Mouse (Mus musculus): ENCODE results near the gene Skint10. TPM values are rescaled to one million over a fixed set of nuclear protein-coding genes. Genes with fewer than 3 reads are reported as not detected.

Skint10 gene
- not detected for total RNA-seq (2018; cell fraction: chromatin; rRNA removed)
- not detected for total RNA-seq (2018; cell fraction: cytosol; rRNA removed)
- total RNA-seq (2018; cell fraction: nucleus; rRNA removed) = not detected
- not detected in 3 replicates for polyA plus RNA-seq (2018)

DNA sequence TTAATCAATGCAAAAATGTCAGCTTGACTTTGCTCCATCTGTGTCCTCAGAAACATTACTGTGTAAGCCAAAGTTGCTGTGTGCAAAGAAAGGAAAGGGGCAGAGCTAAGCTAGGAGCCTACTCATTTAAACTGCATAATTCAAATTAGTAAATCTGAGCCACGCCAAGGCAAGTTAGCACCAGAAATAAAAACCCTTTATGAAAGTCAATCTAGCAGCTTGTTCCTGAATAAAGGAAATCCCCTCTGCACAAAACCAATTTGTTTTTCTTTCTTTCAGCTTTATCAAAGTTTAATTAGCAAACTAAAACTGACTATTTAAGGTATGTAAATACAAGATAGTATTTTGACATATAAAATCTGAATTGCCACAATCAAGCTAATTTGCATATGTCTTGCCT lies at the start of gene Skint10:
TSS of gene Skint10 (minus strand) at position 101 of the 400 bp plus-strand sequence.
- H3K36me3 ChIP-seq (ENCODE audit: inconsistent target) = no peaks in the 10 kb centered on the region
- H3K27ac ChIP-seq = no peak within 1 kb of the TSS
- no peaks in the 10 kb centered on the region for H3K79me2 ChIP-seq (ENCODE audit: inconsistent target)
- WGBS (ENCODE audit: missing documents) = 89% methylated on average over 1 of the region's 1 CpGs
- H3K4me3 ChIP-seq (ENCODE audit: inconsistent target) = no peak within 1 kb of the TSS

DNA sequence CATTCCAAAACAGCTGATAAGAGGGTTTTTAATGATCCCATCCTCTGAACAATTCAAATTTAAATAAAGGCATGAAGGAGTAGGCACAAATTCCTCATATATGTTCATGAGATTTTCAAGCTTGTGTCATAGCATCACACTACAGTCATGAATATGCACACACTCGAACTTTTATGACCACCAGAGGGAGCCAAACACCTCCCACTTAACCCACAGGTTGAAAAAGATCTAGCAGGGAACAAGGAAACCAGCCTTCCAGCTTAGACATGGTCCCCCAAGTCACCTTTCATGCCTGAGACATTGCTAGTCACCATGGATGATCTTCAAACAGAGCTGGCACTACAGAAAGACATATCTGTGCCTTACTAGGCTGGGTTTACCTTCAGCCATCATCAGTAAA lies 16.0 kb upstream of the Skint10 start:
- no peaks in the 10 kb centered on the region for H3K79me2 ChIP-seq (ENCODE audit: inconsistent target)
- no peak overlapping the region for H3K4me3 ChIP-seq (ENCODE audit: inconsistent target)
- H3K27ac ChIP-seq = no peak overlapping the region
- WGBS (ENCODE audit: missing documents) = 0% methylated on average over 1 of the region's 1 CpGs
- H3K36me3 ChIP-seq (ENCODE audit: inconsistent target) = no peaks in the 10 kb centered on the region

Other genes with a start within 250 kb of the Skint10 start
- gene Skint2, start 217.7 kb downstream of the Skint10 start, polyA plus RNA-seq (2018) = not detected in 3 replicates